In the genomic region with DNA sequence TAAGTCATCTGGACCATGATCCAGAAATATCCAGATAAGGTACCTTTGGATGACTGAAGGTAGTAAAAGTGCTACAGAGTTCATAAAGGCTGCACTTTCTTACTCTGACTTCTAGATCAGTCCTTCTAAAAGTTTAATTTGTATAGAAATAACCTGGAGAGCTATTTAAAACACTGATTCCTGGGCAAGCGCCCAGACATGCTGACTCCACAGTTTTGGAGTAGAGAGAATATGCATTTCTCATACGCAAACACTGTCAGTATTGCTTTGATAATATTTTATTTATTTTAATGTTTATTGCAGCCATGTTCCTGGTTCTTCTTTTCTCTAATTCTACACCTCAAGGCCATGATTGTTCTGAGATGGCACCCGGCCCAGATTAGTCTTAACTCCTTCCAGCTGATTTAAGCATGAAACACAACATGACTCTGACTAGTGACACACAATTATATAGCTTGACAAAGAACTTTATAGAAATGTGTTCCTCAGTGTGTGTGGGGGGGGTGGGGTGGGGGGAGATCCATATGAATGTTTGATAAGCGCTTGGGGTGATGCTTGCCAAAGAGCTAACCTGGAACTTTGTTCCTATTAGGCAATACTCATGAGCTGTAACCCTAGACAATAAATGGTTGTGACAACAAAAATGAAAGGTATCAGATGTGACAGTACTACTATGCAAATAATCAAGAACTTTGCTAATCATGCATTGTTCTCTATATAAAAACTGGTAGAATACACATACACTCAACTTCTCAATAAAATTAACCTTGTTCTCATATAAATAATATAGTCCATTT, we compare ENCODE assay signal across 20 mouse cellular contexts. TPM values are rescaled to one million over a fixed set of nuclear protein-coding genes. Genes with fewer than 3 reads are reported as not detected.
DNase-seq lines count a peak whose midpoint lies in the region; ATAC-seq and TF ChIP-seq lines count a peak whose summit lies in the region.
"Had no signal": no experiment of that assay in that cellular context is flagged by ENCODE, and none has a peak within 500 bp of the region (broad histone marks: within the 10 kb centered on the region; RNA-seq: fewer than 3 reads in every experiment).

No protein-coding gene starts in this region.

- H3K4me1 ChIP-seq in intestine, embryonic 16.5 days (ENCODE audit: control insufficient read depth, insufficient read depth, low read length): peaks cover 5% of the 10 kb centered on the region
- 0 out of 2 replicates have a peak, but pooled peaks cover under 1% of the 10 kb centered on the region for H3K4me1 ChIP-seq in intestine, embryonic 15.5 days (replicated peaks)
- H3K4me1 ChIP-seq in CH12.LX (ENCODE audit: control insufficient read depth in 1 of 2, insufficient read depth in 2 of 2): no peaks in the 10 kb centered on the region

- WGBS in intestine, embryonic 16.5 days: 80% methylated on average over 4 of the region's 4 CpGs
- WGBS in intestine, embryonic 15.5 days: 83% methylated on average over 4 of the region's 4 CpGs

- H3K27me3 ChIP-seq in intestine, embryonic 16.5 days (replicated peaks; ENCODE audit: control insufficient read depth, insufficient read depth, low read length): no peaks in the 10 kb centered on the region
- H3K27me3 ChIP-seq in intestine, embryonic 15.5 days (replicated peaks): no peaks in the 10 kb centered on the region
- H3K27me3 ChIP-seq in CH12.LX (replicated peaks): no peaks in the 10 kb centered on the region
- H3K27me3 ChIP-seq: forebrain, embryonic 15.5 days; heart, embryonic 15.5 days; hindbrain, embryonic 15.5 days; limb, embryonic 13.5 days; Patski had no signal

- H3K27ac ChIP-seq in intestine, embryonic 16.5 days (ENCODE audit: low read length): no peak overlapping the region
- H3K27ac ChIP-seq in intestine, embryonic 15.5 days: no peak overlapping the region
- H3K27ac ChIP-seq in CH12.LX (ENCODE audit: insufficient read depth, low read depth): no peak overlapping the region
- H3K27ac ChIP-seq: forebrain, embryonic 15.5 days; heart, embryonic 15.5 days; hindbrain, embryonic 15.5 days; limb, embryonic 13.5 days had no signal

- no peak for TF ChIP-seq RAD21 in CH12.LX (IDR thresholded peaks at IDR 0.05; ENCODE audit: low read depth, low read length)

- TF ChIP-seq CTCF in CH12.LX (conservative IDR thresholded peaks at IDR 0.05 in 1 of 2, IDR thresholded peaks at IDR 0.05 in 1 of 2; ENCODE audit: low read depth in 2 of 2, low read length in 2 of 2): no peak

- peak; percentile 23; the same call in 1 of the 2 replicates for ATAC-seq in intestine, embryonic 16.5 days
- no peak for ATAC-seq in intestine, embryonic 15.5 days
- ATAC-seq: forebrain, embryonic 15.5 days; Patski had no signal

- TF ChIP-seq POLR2A in CH12.LX (IDR thresholded peaks at IDR 0.05; ENCODE audit: low read depth, low read length): no peak

- H3K9ac ChIP-seq in intestine, embryonic 16.5 days (ENCODE audit: low read depth, low read length): no peak overlapping the region
- H3K9ac ChIP-seq in intestine, embryonic 15.5 days: no peak overlapping the region
- no peak overlapping the region for H3K9ac ChIP-seq in CH12.LX (ENCODE audit: insufficient read depth, low read depth)
- H3K9ac ChIP-seq: forebrain, embryonic 15.5 days; heart, embryonic 15.5 days; hindbrain, embryonic 15.5 days; limb, embryonic 13.5 days had no signal

- TF ChIP-seq EP300 in CH12.LX (IDR thresholded peaks at IDR 0.05; ENCODE audit: low read length): no peak

- no peaks in the 10 kb centered on the region for H3K9me3 ChIP-seq in intestine, embryonic 16.5 days (ENCODE audit: control insufficient read depth, low read length)
- no peaks in the 10 kb centered on the region for H3K9me3 ChIP-seq in intestine, embryonic 15.5 days
- H3K9me3 ChIP-seq in CH12.LX (replicated peaks; ENCODE audit: low read length): no peaks in the 10 kb centered on the region
- H3K9me3 ChIP-seq: forebrain, embryonic 15.5 days; heart, embryonic 15.5 days; hindbrain, embryonic 15.5 days; limb, embryonic 13.5 days had no signal

- no peak overlapping the region for H3K4me3 ChIP-seq in intestine, embryonic 16.5 days (ENCODE audit: low read length)
- H3K4me3 ChIP-seq in intestine, embryonic 15.5 days (replicated peaks): no peak overlapping the region
- H3K4me3 ChIP-seq in CH12.LX (replicated peaks in 1 of 3; ENCODE audit: low read depth in 2 of 3, low read length in 2 of 3, poor library complexity in 1 of 3): no peak overlapping the region
- H3K4me3 ChIP-seq: forebrain, embryonic 15.5 days; heart, embryonic 15.5 days; hindbrain, embryonic 15.5 days; limb, embryonic 13.5 days had no signal

- dilution Hi-C loops in CH12.LX (cut with MboI; ENCODE audit: extremely low pct_ligation_motif_present, extremely low pct_unique_long_range_greater_than_20kb, low sequenced_read_pairs): no loop called here

- H3K4me2 ChIP-seq in intestine, embryonic 16.5 days (ENCODE audit: low read depth, low read length): no peak overlapping the region
- no peak overlapping the region for H3K4me2 ChIP-seq in intestine, embryonic 15.5 days (replicated peaks)
- no peak overlapping the region for H3K4me2 ChIP-seq in CH12.LX (ENCODE audit: insufficient read depth, low read depth, poor library complexity, severe bottlenecking)
- H3K4me2 ChIP-seq: forebrain, embryonic 15.5 days; heart, embryonic 15.5 days; hindbrain, embryonic 15.5 days; limb, embryonic 13.5 days; midbrain, embryonic 11.5 days had no signal

- in situ Hi-C loops in CH12.LX (cut with MboI; ENCODE audit: low pct_ligation_motif_present, low pct_unique_long_range_greater_than_20kb, low sequenced_read_pairs): no loop called here

- H3K36me3 ChIP-seq in intestine, embryonic 16.5 days (ENCODE audit: control insufficient read depth, insufficient read depth, low read length): no peaks in the 10 kb centered on the region
- no peaks in the 10 kb centered on the region for H3K36me3 ChIP-seq in intestine, embryonic 15.5 days
- peaks cover 0 to 5% of the 10 kb centered on the region in 2 experiments for H3K36me3 ChIP-seq in CH12.LX (replicated peaks in 1 of 2; ENCODE audit: control insufficient read depth in 1 of 2, insufficient read depth in 1 of 2, low read length in 1 of 2)
- H3K36me3 ChIP-seq: forebrain, embryonic 15.5 days; heart, embryonic 15.5 days; hindbrain, embryonic 15.5 days; limb, embryonic 13.5 days had no signal

- H3K79me2 ChIP-seq in CH12.LX (replicated peaks; ENCODE audit: control insufficient read depth, extremely low read depth, insufficient read depth, poor library complexity, severe bottlenecking): peaks cover 9% of the 10 kb centered on the region; the same call in 1 of the 2 replicates

- peak; percentile 7 to 65 for DNase-seq in adrenal gland, adult (ENCODE audit: inconsistent age in 2 of 2, low spot score in 1 of 2)
- DNase-seq in adrenal gland, adult 8-10 months: no peak
- DNase-seq in CH12.LX (ENCODE audit: extremely low read depth): no peak
- DNase-seq in adrenal gland, postnatal 36 days: peak; percentile 42
- DNase-seq in cerebellum, adult 8-10 months: no peak
- DNase-seq: cerebellum, adult 2 months; gastrocnemius, postnatal 14 days; kidney, postnatal 25 days; lung, adult 18-20 months; lung, postnatal 10 days; thymus, adult 18-20 months; thymus, postnatal 36 days had no signal

TF ChIP-seq in CH12.LX, 34 proteins besides CTCF, POLR2A, EP300 and RAD21:
- TF ChIP-seq RCOR1 (conservative IDR thresholded peaks at IDR 0.05; ENCODE audit: low read depth, low read length) (no peak), IRF4 (IDR thresholded peaks at IDR 0.05; ENCODE audit: low read depth, low read length) (no peak), MAFK (IDR thresholded peaks at IDR 0.05; ENCODE audit: insufficient replicate concordance, low read length) (peak; percentile 71)
TF ChIP-seq in CH12.LX: peak in this region for 1.

RNA-seq across cellular contexts. Expression of a gene that starts 7.7 kb away (rescaled TPM):
- 10 to 100 TPM; 48.6 to 87.2 (median 61.2) TPM for total RNA-seq in adrenal gland, adult 8-10 months (2022)
- polyA plus RNA-seq in intestine, embryonic 16.5 days (2015; fragmentation: Nextera tagmentation; extraction: Ambion mirVana): 122 and 130 TPM in 2 replicates
- 99.9 and 116 TPM in 2 replicates for polyA plus RNA-seq in intestine, embryonic 15.5 days (2015; fragmentation: Nextera tagmentation; extraction: Ambion mirVana)
- total RNA-seq in CH12.LX (2012; rRNA removed) (17.7 and 20.9 TPM in 2 replicates), CH12.LX (2014; rRNA removed) (44.1 and 47.6 TPM in 2 replicates)
- polyA plus RNA-seq in CH12.LX (2012; ENCODE audit: insufficient read length, low read depth): 24.1 and 37.2 TPM in 2 replicates
- 10 to 100 TPM; 79.9 to 97.4 TPM for total RNA-seq in adrenal gland, postnatal 36 days (2021)

Comparison
In these comparisons a context has a peak if more than half of its experiments do, and no peak if none do; other contexts are left out.
1. DNase-seq: peak in adrenal gland, adult (2 of 2) and adrenal gland, postnatal 36 days (2 of 2); none in adrenal gland, adult 8-10 months (single experiment), CH12.LX (single experiment) and cerebellum, adult 8-10 months (single experiment).